Comparison of ENCODE assay signal across 21 mouse cellular contexts in the genomic region with DNA sequence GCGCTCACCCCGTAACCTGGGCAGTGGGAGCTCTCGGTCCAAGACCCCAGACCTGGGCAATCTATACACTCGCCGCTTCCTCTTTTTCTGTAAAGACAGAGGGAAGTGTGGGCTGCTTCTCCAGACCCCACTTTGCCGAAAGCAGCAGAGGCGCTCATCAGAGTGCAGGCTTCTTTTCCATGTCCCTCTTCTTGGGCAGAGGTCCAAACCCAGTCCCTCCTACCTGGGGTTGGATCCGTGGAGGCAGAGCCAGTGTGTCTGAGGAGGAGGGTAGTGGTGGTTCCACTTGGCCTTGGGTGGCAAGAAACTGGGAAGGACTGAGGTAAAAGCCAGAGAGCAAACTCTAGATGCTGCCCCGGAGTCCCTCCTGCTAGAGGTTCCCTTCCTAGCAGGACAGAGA. TPM values are rescaled to one million over a fixed set of nuclear protein-coding genes. Genes with fewer than 3 reads are reported as not detected.
"Had no signal": no experiment of that assay in that cellular context is flagged by ENCODE, and none has a peak within 500 bp of the region (broad histone marks: within the 10 kb centered on the region; RNA-seq: fewer than 3 reads in every experiment).

No protein-coding gene starts in this region.

- H3K9me3 ChIP-seq: liver, embryonic 15.5 days; midbrain, embryonic 12.5 days; neural tube, embryonic 15.5 days had no signal

- H3K4me2 ChIP-seq: liver, embryonic 15.5 days; neural tube, embryonic 15.5 days had no signal

- DNase-seq: kidney, postnatal 14 days; left cerebral cortex, postnatal 4 days; lung, adult 2 months; right cerebral cortex, adult 18-20 months; right cerebral cortex, postnatal 25 days; thymus, postnatal 36 days had no signal

- ATAC-seq: lung, postnatal 0 days had no signal

- H3K36me3 ChIP-seq: liver, embryonic 15.5 days; neural tube, embryonic 15.5 days had no signal

- H3K27ac ChIP-seq: liver, embryonic 15.5 days had no signal

- H3K4me3 ChIP-seq: liver, embryonic 15.5 days; midbrain, embryonic 12.5 days; myocyte; neural tube, embryonic 15.5 days had no signal

- H3K9ac ChIP-seq: liver, embryonic 15.5 days; midbrain, embryonic 12.5 days; neural tube, embryonic 15.5 days had no signal

RNA-seq across cellular contexts. Expression of a gene that starts 45.6 kb away (rescaled TPM):
- total RNA-seq: layer of hippocampus, adult 8-10 months; left cerebral cortex, adult 18-20 months; left cerebral cortex, postnatal 10 days; left cerebral cortex, postnatal 4 days; megakaryocyte, adult 5-6 weeks had no signal

RNA-seq across cellular contexts. Expression of a gene that starts 59.6 kb away (rescaled TPM):
- polyA plus RNA-seq: myocyte; small intestine, adult 2 months had no signal

RNA-seq across cellular contexts. Expression of a gene that starts 59.7 kb away (rescaled TPM):
- total RNA-seq: layer of hippocampus, adult 8-10 months; layer of hippocampus, postnatal 14 days; left cerebral cortex, adult 18-20 months; left cerebral cortex, postnatal 10 days; left cerebral cortex, postnatal 4 days; megakaryocyte, adult 5-6 weeks had no signal
- polyA plus RNA-seq: large intestine, adult 2 months; liver, embryonic 11.5 days; liver, embryonic 15.5 days; midbrain, embryonic 12.5 days; myocyte; neural tube, embryonic 11.5 days; neural tube, embryonic 15.5 days; small intestine, adult 2 months; stomach, embryonic 16.5 days had no signal
